Mouse (Mus musculus) urinary bladder, postnatal 10 days (tissue): ENCODE measurements around the gene Tbc1d9b.
A peak's percentile ranks its signal among the peaks of the same experiment; 100 is the strongest.
"Not testable (repeated sequence)": the region's sequence is repeated elsewhere in the genome, so short reads cannot be mapped to it uniquely, and the experiment has no call there.

Source experiments
- DNase-seq: peaks from one replicate; pipeline ENCODE4 v3.0.0; 2022; ENCODE audit warnings: low spot score

Gene Tbc1d9b

GRCm38 (mm10) chr11:50130811-50131766 lies at the start of gene Tbc1d9b:
Tbc1d9b (plus strand) TSS chr11:50131396.
- peak; percentile 71 for DNase-seq

- no peak for DNase-seq
These were observed 45.0 kb upstream of the Tbc1d9b start for GRCm38 (mm10) chr11:50086211-50086610.

GRCm38 (mm10) chr11:50089840-50090239 lies 41.4 kb upstream of the Tbc1d9b start:
- no peak for DNase-seq

GRCm38 (mm10) chr11:50090982-50091675 lies 40.1 kb upstream of the Tbc1d9b start:
- DNase-seq = no peak

GRCm38 (mm10) chr11:50091681-50092080 lies 39.5 kb upstream of the Tbc1d9b start:
- no peak for DNase-seq

- DNase-seq = no peak
These were observed 35.5 kb upstream of the Tbc1d9b start for GRCm38 (mm10) chr11:50095661-50096060.

GRCm38 (mm10) chr11:50097091-50097490 lies 34.1 kb upstream of the Tbc1d9b start:
- DNase-seq = no peak

- DNase-seq = no peak
These were observed 32.2 kb upstream of the Tbc1d9b start for GRCm38 (mm10) chr11:50098961-50099481.

GRCm38 (mm10) chr11:50099692-50100091 lies 31.5 kb upstream of the Tbc1d9b start:
- no peak for DNase-seq

- DNase-seq = no peak
These were observed 30.5 kb upstream of the Tbc1d9b start for GRCm38 (mm10) chr11:50100548-50101307.

- DNase-seq = not testable (repeated sequence)
These were observed 29.2 kb upstream of the Tbc1d9b start for GRCm38 (mm10) chr11:50101962-50102361.

GRCm38 (mm10) chr11:50104016-50104415 lies 27.2 kb upstream of the Tbc1d9b start:
- DNase-seq = no peak

GRCm38 (mm10) chr11:50105237-50105636 lies 26.0 kb upstream of the Tbc1d9b start:
- no peak for DNase-seq

GRCm38 (mm10) chr11:50106024-50106423 lies 25.2 kb upstream of the Tbc1d9b start:
- no peak for DNase-seq

- no peak for DNase-seq
These were observed 22.4 kb upstream of the Tbc1d9b start for GRCm38 (mm10) chr11:50108823-50109244.

- no peak for DNase-seq
These were observed 16.9 kb upstream of the Tbc1d9b start for GRCm38 (mm10) chr11:50114329-50114728.

- DNase-seq = no peak
These were observed 8.5 kb upstream of the Tbc1d9b start for GRCm38 (mm10) chr11:50122631-50123081.

- DNase-seq = no peak
These were observed 3.4 kb upstream of the Tbc1d9b start for GRCm38 (mm10) chr11:50127781-50128180.

- DNase-seq = no peak
These were observed 605 bp downstream of the Tbc1d9b start for GRCm38 (mm10) chr11:50131801-50132201.

GRCm38 (mm10) chr11:50132265-50132664 lies 1.1 kb downstream of the Tbc1d9b start:
- no peak for DNase-seq

- no peak for DNase-seq
These were observed 3.1 kb downstream of the Tbc1d9b start for GRCm38 (mm10) chr11:50134136-50134859.
